Mouse (Mus musculus) frontal cortex, adult (tissue): ENCODE measurements around the gene Aak1.

Experiments used
- ATAC-seq: cut with Nextera tagmentation; 2 replicates; pipeline ENCODE4 v1.9.2; 2017; ENCODE audit warnings: mild to moderate bottlenecking, moderate library complexity, mixed read lengths; ENCODE audit not compliant: low TSS enrichment

Gene Aak1

GRCm38 (mm10) chr6:86955741-86956140 is 106.4 kb downstream of the Aak1 start:
- ATAC-seq, result peak; percentile 90

GRCm38 (mm10) chr6:86956206-86956605 is 106.9 kb downstream of the Aak1 start:
- 0 out of 2 replicates have a peak, but pooled peaks have one; percentile 14 for ATAC-seq

- no peak for ATAC-seq
These were observed 109.7 kb downstream of the Aak1 start for GRCm38 (mm10) chr6:86959006-86959405.

- 0 out of 2 replicates have a peak, but pooled peaks have one; percentile 41 for ATAC-seq
These were observed 114.8 kb downstream of the Aak1 start for GRCm38 (mm10) chr6:86963987-86964685.

- ATAC-seq, result peak; percentile 53
These were observed 117.8 kb downstream of the Aak1 start for GRCm38 (mm10) chr6:86967166-86967565.

GRCm38 (mm10) chr6:86973956-86974355 is 124.6 kb downstream of the Aak1 start:
- ATAC-seq, result peak; percentile 45; the same call in 1 of the 2 replicates

GRCm38 (mm10) chr6:86978156-86978908 is 129.0 kb downstream of the Aak1 start:
- no peak for ATAC-seq

GRCm38 (mm10) chr6:86978909-86979265 is 129.6 kb downstream of the Aak1 start:
- ATAC-seq, result no peak

- no peak for ATAC-seq
These were observed 131.9 kb downstream of the Aak1 start for GRCm38 (mm10) chr6:86981206-86981605.

- no peak for ATAC-seq
These were observed 136.2 kb downstream of the Aak1 start for GRCm38 (mm10) chr6:86985314-86986106.

- ATAC-seq, result no peak
These were observed 140.3 kb downstream of the Aak1 start for GRCm38 (mm10) chr6:86989576-86989975.

- ATAC-seq, result no peak
These were observed 141.7 kb downstream of the Aak1 start for GRCm38 (mm10) chr6:86991041-86991440.

- ATAC-seq, result no peak
These were observed 143.0 kb downstream of the Aak1 start for GRCm38 (mm10) chr6:86992349-86992748.

- no peak for ATAC-seq
These were observed 144.9 kb downstream of the Aak1 start for GRCm38 (mm10) chr6:86994254-86994653.

GRCm38 (mm10) chr6:86996629-86997307 is 147.5 kb downstream of the Aak1 start:
- peak; percentile 60 for ATAC-seq

GRCm38 (mm10) chr6:86997360-86997759 is 148.0 kb downstream of the Aak1 start:
- ATAC-seq, result peak; percentile 42

GRCm38 (mm10) chr6:87001995-87002394 is 152.7 kb downstream of the Aak1 start:
- 0 out of 2 replicates have a peak, but pooled peaks have one; percentile 5 for ATAC-seq

- peak; percentile 64 for ATAC-seq
These were observed 153.3 kb downstream of the Aak1 start for GRCm38 (mm10) chr6:87002521-87003055.

- ATAC-seq, result no peak
These were observed 154.8 kb downstream of the Aak1 start for GRCm38 (mm10) chr6:87004099-87004498.

GRCm38 (mm10) chr6:87005577-87005976 is 156.3 kb downstream of the Aak1 start:
- ATAC-seq, result no peak

GRCm38 (mm10) chr6:87008887-87009286 is 159.6 kb downstream of the Aak1 start, which contains the start of gene Nfu1:
Gene Nfu1 (plus strand): TSS chr6:87009236.
- no peak for ATAC-seq
